Mouse (Mus musculus): ENCODE data around the gene Frs3. TPM values are rescaled to one million over a fixed set of nuclear protein-coding genes. Genes with fewer than 3 reads are reported as not detected.
"Not testable (repeated sequence)": the region's sequence is repeated elsewhere in the genome, so short reads cannot be mapped to it uniquely, and the experiment has no call there.

Gene Frs3
- 21.3 and 27.1 TPM in 2 replicates for polyA plus RNA-seq (2015; fragmentation: Nextera tagmentation; extraction: Ambion mirVana)

- peaks cover 3% of the 10 kb centered on the region; the same call in 1 of the 2 replicates for H3K27me3 ChIP-seq (replicated peaks; ENCODE audit: control insufficient read depth, insufficient read depth, low read length)
- peak within 1 kb of the TSS; percentile 92 for H3K9ac ChIP-seq (replicated peaks; ENCODE audit: low read depth, low read length)
- peak within 1 kb of the TSS; percentile 99 for H3K4me2 ChIP-seq (ENCODE audit: low read length)
- H3K27ac ChIP-seq (ENCODE audit: low read length), result peak within 1 kb of the TSS; percentile 79
- H3K36me3 ChIP-seq (ENCODE audit: control insufficient read depth, insufficient read depth), result 0 out of 2 replicates have a peak, but pooled peaks cover 3% of the 10 kb centered on the region
- H3K4me3 ChIP-seq (replicated peaks; ENCODE audit: low read length), result peak within 1 kb of the TSS; percentile 82
- no peaks in the 10 kb centered on the region for H3K9me3 ChIP-seq (ENCODE audit: control insufficient read depth, low read length)
- WGBS, result under 1% methylated on average over 50 of the region's 58 CpGs
- ATAC-seq, result peak; percentile 67
- peaks cover 15% of the 10 kb centered on the region for H3K4me1 ChIP-seq (replicated peaks; ENCODE audit: control insufficient read depth, insufficient read depth, low read length)
These were observed at the start of gene Frs3 for GRCm38 (mm10) chr17:47688608-47689575. Gene Frs3 (plus strand): TSS chr17:47689030.

GRCm38 (mm10) chr17:47642992-47643391 lies 45.8 kb upstream of the Frs3 start:
- H3K9me3 ChIP-seq (ENCODE audit: control insufficient read depth, low read length), result no peaks in the 10 kb centered on the region
- H3K36me3 ChIP-seq (ENCODE audit: control insufficient read depth, insufficient read depth), result no peaks in the 10 kb centered on the region
- H3K9ac ChIP-seq (replicated peaks; ENCODE audit: low read depth, low read length), result no peak overlapping the region
- no peak for ATAC-seq
- H3K4me3 ChIP-seq (replicated peaks; ENCODE audit: low read length), result no peak overlapping the region
- no peak overlapping the region for H3K4me2 ChIP-seq (ENCODE audit: low read length)
- no peaks in the 10 kb centered on the region for H3K27me3 ChIP-seq (replicated peaks; ENCODE audit: control insufficient read depth, insufficient read depth, low read length)
- no peak overlapping the region for H3K27ac ChIP-seq (ENCODE audit: low read length)
- WGBS, result 94% methylated on average over 2 of the region's 2 CpGs
- no peaks in the 10 kb centered on the region for H3K4me1 ChIP-seq (replicated peaks; ENCODE audit: control insufficient read depth, insufficient read depth, low read length)

DNA sequence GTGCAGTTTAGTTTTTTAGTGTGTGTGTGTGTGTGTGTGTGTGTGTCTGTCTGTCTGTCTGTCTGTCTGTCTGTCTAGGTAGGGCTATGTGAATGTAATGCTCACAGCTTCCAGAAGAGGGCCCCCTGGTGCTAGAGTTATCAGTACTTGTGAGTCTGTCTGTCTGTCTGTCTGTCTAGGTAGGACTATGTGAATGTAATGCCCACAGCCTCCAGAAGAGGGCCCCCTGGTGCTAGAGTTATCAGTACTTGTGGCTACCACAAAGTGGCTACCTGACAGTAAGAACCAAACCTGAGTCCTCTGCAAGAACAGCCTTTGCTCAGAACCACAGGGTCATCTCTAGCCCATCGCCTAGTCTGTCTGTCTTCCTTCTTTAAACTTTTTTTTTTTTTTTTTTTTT lies 42.1 kb upstream of the Frs3 start:
- H3K9ac ChIP-seq (replicated peaks; ENCODE audit: low read depth, low read length), result no peak overlapping the region
- H3K27ac ChIP-seq (ENCODE audit: low read length), result no peak overlapping the region
- ATAC-seq, result no peak
- H3K4me2 ChIP-seq (ENCODE audit: low read length), result no peak overlapping the region
- no peaks in the 10 kb centered on the region for H3K9me3 ChIP-seq (ENCODE audit: control insufficient read depth, low read length)
- H3K27me3 ChIP-seq (replicated peaks; ENCODE audit: control insufficient read depth, insufficient read depth, low read length), result no peaks in the 10 kb centered on the region
- 71% methylated on average over 1 of the region's 1 CpGs for WGBS
- peaks cover 6% of the 10 kb centered on the region for H3K36me3 ChIP-seq (ENCODE audit: control insufficient read depth, insufficient read depth)
- H3K4me3 ChIP-seq (replicated peaks; ENCODE audit: low read length), result no peak overlapping the region
- H3K4me1 ChIP-seq (replicated peaks; ENCODE audit: control insufficient read depth, insufficient read depth, low read length), result no peaks in the 10 kb centered on the region

DNA sequence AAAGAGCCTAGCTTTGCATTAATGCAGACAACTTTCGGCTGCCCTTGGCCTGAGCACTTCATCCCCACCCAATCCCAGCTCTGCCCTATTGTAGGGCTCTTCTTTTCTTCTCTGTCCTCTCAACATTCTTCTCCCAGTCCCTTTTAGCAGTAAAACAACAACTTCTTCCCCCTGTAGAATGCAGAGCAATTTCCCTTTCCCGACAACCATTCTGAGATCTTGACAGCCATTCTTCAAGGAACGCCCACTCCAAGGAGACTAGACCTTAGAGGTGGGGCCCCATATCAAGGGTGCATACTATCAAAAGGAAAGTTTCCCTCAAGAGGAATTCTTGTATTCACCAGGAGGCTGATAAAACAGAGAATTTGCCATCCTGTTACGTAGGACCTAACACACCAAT lies 39.9 kb upstream of the Frs3 start:
- no peaks in the 10 kb centered on the region for H3K27me3 ChIP-seq (replicated peaks; ENCODE audit: control insufficient read depth, insufficient read depth, low read length)
- no peak overlapping the region for H3K9ac ChIP-seq (replicated peaks; ENCODE audit: low read depth, low read length)
- no peak overlapping the region for H3K4me2 ChIP-seq (ENCODE audit: low read length)
- no peak overlapping the region for H3K27ac ChIP-seq (ENCODE audit: low read length)
- no peak overlapping the region for H3K4me3 ChIP-seq (replicated peaks; ENCODE audit: low read length)
- H3K4me1 ChIP-seq (replicated peaks; ENCODE audit: control insufficient read depth, insufficient read depth, low read length), result no peaks in the 10 kb centered on the region
- no peaks in the 10 kb centered on the region for H3K9me3 ChIP-seq (ENCODE audit: control insufficient read depth, low read length)
- H3K36me3 ChIP-seq (ENCODE audit: control insufficient read depth, insufficient read depth), result peaks cover 6% of the 10 kb centered on the region
- ATAC-seq, result no peak
- WGBS, result 21% methylated on average over 4 of the region's 4 CpGs

DNA sequence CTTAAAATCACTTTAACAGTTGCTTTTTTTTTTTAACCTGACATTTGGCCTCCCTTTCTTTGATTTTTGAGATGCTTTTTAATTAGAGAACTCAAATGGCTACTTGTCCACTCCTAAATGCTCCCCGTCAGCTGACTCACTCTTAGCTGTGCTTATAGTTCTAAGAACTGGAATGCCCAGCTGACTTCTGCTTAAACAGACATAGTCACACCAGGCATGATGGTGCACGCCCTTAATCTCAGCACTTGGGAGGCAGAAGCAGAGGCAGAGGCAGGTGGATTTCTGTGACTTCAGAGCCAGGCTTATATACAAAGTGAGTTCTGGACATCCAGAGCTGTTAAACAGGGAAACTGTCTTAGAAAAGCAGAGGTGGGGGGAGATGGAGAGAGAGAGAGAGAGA lies 36.9 kb upstream of the Frs3 start:
- no peak overlapping the region for H3K4me2 ChIP-seq (ENCODE audit: low read length)
- no peak for ATAC-seq

GRCm38 (mm10) chr17:47654346-47654745 lies 34.5 kb upstream of the Frs3 start:
- H3K4me1 ChIP-seq (replicated peaks; ENCODE audit: control insufficient read depth, insufficient read depth, low read length); H3K27me3 ChIP-seq (replicated peaks; ENCODE audit: control insufficient read depth, insufficient read depth, low read length); H3K4me3 ChIP-seq (replicated peaks; ENCODE audit: low read length); H3K4me2 ChIP-seq (ENCODE audit: low read length); H3K9me3 ChIP-seq (ENCODE audit: control insufficient read depth, low read length); ATAC-seq; H3K36me3 ChIP-seq (ENCODE audit: control insufficient read depth, insufficient read depth); H3K9ac ChIP-seq (replicated peaks; ENCODE audit: low read depth, low read length); H3K27ac ChIP-seq (ENCODE audit: low read length): not testable (repeated sequence)
- WGBS, result 91% methylated on average over 8 of the region's 8 CpGs

More for the DNA sequence above, 36.9 kb upstream of the Frs3 start:
- no peak overlapping the region for H3K4me3 ChIP-seq (replicated peaks; ENCODE audit: low read length)
- H3K27me3 ChIP-seq (replicated peaks; ENCODE audit: control insufficient read depth, insufficient read depth, low read length), result no peaks in the 10 kb centered on the region
- 79% methylated on average over 2 of the region's 2 CpGs for WGBS
- H3K27ac ChIP-seq (ENCODE audit: low read length), result no peak overlapping the region
- H3K9me3 ChIP-seq (ENCODE audit: control insufficient read depth, low read length), result no peaks in the 10 kb centered on the region
- peaks cover 6% of the 10 kb centered on the region for H3K36me3 ChIP-seq (ENCODE audit: control insufficient read depth, insufficient read depth)
- H3K9ac ChIP-seq (replicated peaks; ENCODE audit: low read depth, low read length), result no peak overlapping the region
- H3K4me1 ChIP-seq (replicated peaks; ENCODE audit: control insufficient read depth, insufficient read depth, low read length), result no peaks in the 10 kb centered on the region

GRCm38 (mm10) chr17:47655697-47656096 lies 33.1 kb upstream of the Frs3 start:
- Histone ChIP-seq H3K27ac (ENCODE audit: low read length) (no peak overlapping the region), H3K4me3 (replicated peaks; ENCODE audit: low read length) (no peak overlapping the region), H3K27me3 (replicated peaks; ENCODE audit: control insufficient read depth, insufficient read depth, low read length) (no peaks in the 10 kb centered on the region), H3K9me3 (ENCODE audit: control insufficient read depth, low read length) (no peaks in the 10 kb centered on the region), H3K4me1 (replicated peaks; ENCODE audit: control insufficient read depth, insufficient read depth, low read length) (no peaks in the 10 kb centered on the region), H3K36me3 (ENCODE audit: control insufficient read depth, insufficient read depth) (no peaks in the 10 kb centered on the region), H3K9ac (replicated peaks; ENCODE audit: low read depth, low read length) (no peak overlapping the region), H3K4me2 (ENCODE audit: low read length) (no peak overlapping the region)
- no peak for ATAC-seq
- WGBS, result 84% methylated on average over 5 of the region's 5 CpGs

DNA sequence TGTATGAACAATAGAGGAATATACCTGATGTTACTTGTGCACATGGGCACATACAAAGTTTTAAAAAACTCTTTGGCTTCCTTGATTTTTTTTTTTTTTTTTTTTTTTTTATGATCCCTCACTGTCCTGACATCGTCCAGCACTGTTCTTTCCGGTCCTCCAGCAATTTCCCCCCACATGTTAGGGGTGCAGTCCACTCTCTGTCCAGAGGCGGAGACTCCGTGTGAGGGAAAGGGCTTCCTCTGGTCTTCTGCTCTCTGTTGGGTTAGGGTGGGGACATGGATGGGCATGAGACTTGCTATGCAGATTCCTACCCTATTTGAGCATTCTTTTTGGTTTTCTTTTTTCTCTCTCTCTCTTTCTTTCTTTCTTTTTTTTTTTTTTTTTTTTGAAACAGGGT lies 30.9 kb upstream of the Frs3 start:
- 85% methylated on average over 4 of the region's 4 CpGs for WGBS
- no peak for ATAC-seq

GRCm38 (mm10) chr17:47658741-47659243 lies 30.0 kb upstream of the Frs3 start:
- H3K4me2 ChIP-seq (ENCODE audit: low read length), result no peak overlapping the region
- H3K36me3 ChIP-seq (ENCODE audit: control insufficient read depth, insufficient read depth), result no peaks in the 10 kb centered on the region
- no peaks in the 10 kb centered on the region for H3K4me1 ChIP-seq (replicated peaks; ENCODE audit: control insufficient read depth, insufficient read depth, low read length)
- ATAC-seq, result no peak
- H3K9ac ChIP-seq (replicated peaks; ENCODE audit: low read depth, low read length), result no peak overlapping the region
- WGBS, result 90% methylated on average over 3 of the region's 3 CpGs
- H3K27ac ChIP-seq (ENCODE audit: low read length), result no peak overlapping the region
- no peaks in the 10 kb centered on the region for H3K27me3 ChIP-seq (replicated peaks; ENCODE audit: control insufficient read depth, insufficient read depth, low read length)
- H3K9me3 ChIP-seq (ENCODE audit: control insufficient read depth, low read length), result no peaks in the 10 kb centered on the region
- no peak overlapping the region for H3K4me3 ChIP-seq (replicated peaks; ENCODE audit: low read length)

More for the DNA sequence above, 30.9 kb upstream of the Frs3 start:
- Histone ChIP-seq H3K9ac (replicated peaks; ENCODE audit: low read depth, low read length) (no peak overlapping the region), H3K27ac (ENCODE audit: low read length) (no peak overlapping the region), H3K27me3 (replicated peaks; ENCODE audit: control insufficient read depth, insufficient read depth, low read length) (no peaks in the 10 kb centered on the region), H3K4me2 (ENCODE audit: low read length) (no peak overlapping the region), H3K9me3 (ENCODE audit: control insufficient read depth, low read length) (no peaks in the 10 kb centered on the region), H3K36me3 (ENCODE audit: control insufficient read depth, insufficient read depth) (no peaks in the 10 kb centered on the region), H3K4me1 (replicated peaks; ENCODE audit: control insufficient read depth, insufficient read depth, low read length) (no peaks in the 10 kb centered on the region), H3K4me3 (replicated peaks; ENCODE audit: low read length) (no peak overlapping the region)

Data from forebrain, embryonic 16.5 days (tissue).